Mouse (Mus musculus) lung, adult 2 months (tissue): ENCODE data around the gene Best3. TPM values are rescaled to one million over a fixed set of nuclear protein-coding genes. Genes with fewer than 3 reads are reported as not detected.

Source experiments
- DNase-seq: peaks from one replicate; pipeline ENCODE4 v3.0.0; 2022
- H3K4me1 ChIP-seq: fragments of 200-500 bp; 2 replicates; pipeline ENCODE4 v1.6.1; 2011; ENCODE audit warnings: low read length; ENCODE audit not compliant: control insufficient read depth, insufficient read depth
- H3K4me3 ChIP-seq: fragments of 200-500 bp; replicated peaks from 2 replicates; pipeline ENCODE3; 2011; ENCODE audit warnings: low read depth, mild to moderate bottlenecking, control low read depth, low read length; ENCODE audit errors: extremely low read depth
- CTCF ChIP-seq: fragments of 200-500 bp; IDR thresholded peaks from 2 replicates; pipeline ENCODE4 v1.5.1; 2011; ENCODE audit warnings: mild to moderate bottlenecking, low read length, control low read depth; ENCODE audit not compliant: insufficient read depth
- POLR2A ChIP-seq: fragments of 200-500 bp; IDR thresholded peaks from 2 replicates; pipeline ENCODE4 v1.6.1; 2011; ENCODE audit warnings: low read depth, mild to moderate bottlenecking, control low read depth, low read length, borderline replicate concordance; ENCODE audit errors: extremely low read depth
- WGBS: fragments of 180-500 bp; shearing (Covaris S2); methylation state at CpG from one replicate; pipeline ENCODE4 v1.1.7; 2018; 5-methylcytosine and 5-hydroxymethylcytosine counted together
- polyA plus RNA-seq: library from polyadenylated mRNA; depleted of rRNA; stranded (reverse); fragments of >200 nt; gene quantifications from 2 replicates; pipeline ENCODE4 v1.2.3, GENCODE M21; 2012

Gene Best3
- polyA plus RNA-seq, 1 experiment = 3.4 TPM

DNA sequence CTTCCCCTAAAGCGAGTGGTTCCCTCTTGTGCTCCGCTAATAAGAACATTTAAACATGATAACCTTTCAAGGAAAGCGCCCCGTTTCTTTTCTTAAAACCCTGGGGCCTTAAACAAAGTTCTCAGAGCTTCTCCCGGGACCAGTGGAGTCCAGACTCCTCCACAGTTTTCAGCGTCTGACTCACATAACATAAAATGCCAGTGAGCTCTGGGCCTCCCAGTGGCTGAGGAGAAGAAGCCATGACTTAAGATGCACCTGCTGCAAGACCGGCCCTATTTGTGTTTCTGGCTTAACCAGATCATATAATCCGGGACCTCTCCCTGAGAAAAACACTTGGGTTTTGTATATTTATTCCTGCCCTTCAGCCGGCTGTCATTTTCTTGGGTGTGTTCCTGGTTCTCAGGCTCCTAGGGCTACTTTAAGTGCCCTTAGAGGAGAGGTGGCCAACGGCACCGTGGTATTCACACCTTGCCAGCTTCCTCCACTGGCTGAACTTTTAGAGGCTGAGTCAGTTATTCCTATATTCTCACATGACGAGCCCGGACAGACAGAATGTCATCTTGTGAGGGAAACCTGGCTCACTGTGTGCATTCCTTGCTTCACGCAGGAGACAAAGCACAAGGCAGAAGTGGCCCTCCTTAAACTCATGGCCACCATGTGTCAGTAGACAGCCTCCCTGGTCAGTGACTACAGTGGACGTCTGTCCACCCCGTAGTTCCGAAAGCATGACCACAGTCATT lies 12.8 kb downstream of the Best3 start:
- Histone ChIP-seq H3K4me3 (no peak overlapping the region), H3K4me1 (no peaks in the 10 kb centered on the region)
- WGBS = 72% methylated on average over 17 of the region's 17 CpGs
- no peak for DNase-seq
- TF ChIP-seq POLR2A (no peak), CTCF (no peak)

- no peak for DNase-seq
- Histone ChIP-seq H3K4me3 (no peak overlapping the region), H3K4me1 (no peaks in the 10 kb centered on the region)
- TF ChIP-seq CTCF = no peak
- no peak for TF ChIP-seq POLR2A
- WGBS = 45% methylated on average over 12 of the region's 12 CpGs
Observed at GRCm38 (mm10) chr10:117000975-117001374, 14.9 kb downstream of the Best3 start.

DNA sequence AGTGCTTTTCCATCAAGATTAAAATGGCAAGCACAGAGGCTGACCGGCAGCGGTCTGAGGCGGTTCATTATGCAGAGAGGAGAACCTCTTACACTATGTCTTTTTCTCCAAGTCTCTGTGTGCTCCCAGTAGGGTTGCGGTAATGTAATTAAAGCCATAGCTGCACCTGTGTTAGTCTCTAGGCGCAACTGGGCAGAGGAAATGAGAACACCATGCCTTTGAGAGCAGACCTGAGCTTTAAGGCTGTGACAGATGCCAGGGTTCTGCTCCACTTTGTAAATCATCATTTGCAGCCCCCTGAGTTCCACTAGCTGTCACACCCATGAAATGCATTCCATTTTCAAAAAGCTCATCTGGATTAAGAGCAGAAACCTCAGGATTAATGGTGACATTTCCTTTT lies 18.6 kb downstream of the Best3 start:
- no peak for TF ChIP-seq POLR2A
- TF ChIP-seq CTCF = no peak
- Histone ChIP-seq H3K4me1 (no peaks in the 10 kb centered on the region), H3K4me3 (no peak overlapping the region)
- WGBS = 77% methylated on average over 5 of the region's 5 CpGs
- no peak for DNase-seq

GRCm38 (mm10) chr10:117005707-117006464 lies 19.8 kb downstream of the Best3 start:
- whole genome bisulfite sequencing = 68% methylated on average over 12 of the region's 12 CpGs
- no peak overlapping the region for H3K4me3 ChIP-seq
- TF ChIP-seq POLR2A (no peak), CTCF (no peak)
- H3K4me1 ChIP-seq = no peaks in the 10 kb centered on the region
- DNase-seq = no peak

DNA sequence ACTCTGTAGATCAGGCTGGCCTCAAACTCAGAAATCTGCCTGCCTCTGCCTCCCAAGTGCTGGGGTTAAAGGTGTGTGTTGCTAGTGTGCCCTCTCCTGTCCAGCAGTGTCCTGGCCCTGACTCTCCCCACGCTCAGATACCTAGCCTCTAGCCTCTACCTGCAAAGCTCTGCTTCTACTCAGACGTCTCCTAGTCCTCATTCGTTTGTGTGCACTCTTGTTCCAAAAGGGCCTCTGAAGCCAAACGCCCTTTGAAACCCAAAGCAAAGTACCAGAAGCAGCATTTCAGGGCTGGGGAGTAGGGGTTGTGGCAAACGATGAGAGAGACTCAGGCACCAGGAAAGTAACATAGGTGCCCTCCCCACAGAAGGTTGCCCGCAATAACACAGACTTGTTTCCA lies 23.6 kb downstream of the Best3 start:
- Histone ChIP-seq H3K4me3 (no peak overlapping the region), H3K4me1 (0 out of 2 replicates have a peak, but pooled peaks cover 4% of the 10 kb centered on the region)
- 84% methylated on average over 6 of the region's 6 CpGs for WGBS
- no peak for TF ChIP-seq POLR2A
- no peak for TF ChIP-seq CTCF
- no peak for DNase-seq

DNA sequence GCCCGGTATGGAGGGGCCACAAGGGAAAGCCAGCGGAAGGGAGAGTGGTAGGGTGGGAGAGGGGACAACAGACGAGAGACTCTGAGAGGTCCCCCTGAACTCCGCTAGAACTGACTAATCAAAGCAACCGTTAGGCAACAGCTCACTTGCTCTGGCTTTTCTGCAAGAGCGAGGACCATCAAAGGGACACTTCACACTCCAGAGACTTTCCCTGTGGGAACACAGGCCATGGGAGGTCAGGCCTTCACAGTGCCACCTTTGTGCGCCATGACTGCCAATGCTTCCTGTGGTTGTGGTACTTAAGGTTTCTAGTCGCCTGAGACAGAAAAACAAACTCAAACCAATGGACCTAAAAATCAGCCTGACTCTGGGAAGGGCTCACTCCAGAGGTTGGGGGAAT lies 24.9 kb downstream of the Best3 start:
- WGBS = 79% methylated on average over 8 of the region's 8 CpGs
- no peak for DNase-seq
- Histone ChIP-seq H3K4me1 (0 out of 2 replicates have a peak, but pooled peaks cover 4% of the 10 kb centered on the region), H3K4me3 (no peak overlapping the region)
- TF ChIP-seq CTCF (no peak), POLR2A (no peak)

- H3K4me3 ChIP-seq = no peak overlapping the region
- TF ChIP-seq POLR2A = no peak
- 0 out of 2 replicates have a peak, but pooled peaks have one; percentile 10 for TF ChIP-seq CTCF
- H3K4me1 ChIP-seq = 0 out of 2 replicates have a peak, but pooled peaks cover 4% of the 10 kb centered on the region
- no peak for DNase-seq
- WGBS = 6% methylated on average over 12 of the region's 12 CpGs
Observed at GRCm38 (mm10) chr10:117013689-117014390, 27.7 kb downstream of the Best3 start.

- DNase-seq = no peak
- 45% methylated on average over 5 of the region's 5 CpGs for WGBS
- Histone ChIP-seq H3K4me1 (0 out of 2 replicates have a peak, but pooled peaks cover 4% of the 10 kb centered on the region), H3K4me3 (no peak overlapping the region)
- TF ChIP-seq POLR2A = no peak
- no peak for TF ChIP-seq CTCF
Observed at GRCm38 (mm10) chr10:117014565-117014964, 28.5 kb downstream of the Best3 start.

DNA sequence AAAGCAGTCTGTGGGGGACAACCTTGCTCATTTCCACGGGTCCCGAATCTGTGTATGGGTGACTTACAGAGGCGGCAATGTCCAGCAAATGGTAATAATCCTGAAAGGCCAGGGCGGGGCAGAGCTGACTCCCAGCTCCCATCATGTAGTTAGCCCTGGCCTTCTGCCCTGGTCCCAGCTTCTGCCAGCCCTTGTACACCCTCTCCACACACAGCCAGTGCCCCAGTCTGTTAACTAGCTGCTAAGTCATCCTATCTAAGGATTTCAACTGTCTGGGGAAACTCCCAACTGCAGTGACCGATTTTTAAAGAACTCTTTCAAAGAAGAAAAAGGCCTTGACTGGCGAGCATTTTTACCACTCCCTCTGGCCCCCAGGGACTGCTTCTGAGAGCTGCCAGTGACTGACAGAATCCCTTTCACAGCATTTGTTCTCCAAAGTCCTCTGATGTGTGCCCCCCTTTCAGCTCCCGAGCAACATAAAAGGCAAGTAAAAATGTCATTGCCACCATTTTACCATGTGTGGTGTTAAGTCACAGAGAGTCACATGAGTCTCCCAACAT lies 32.2 kb downstream of the Best3 start:
- DNase-seq = no peak
- H3K4me3 ChIP-seq = no peak overlapping the region
- no peak for TF ChIP-seq CTCF
- no peak for TF ChIP-seq POLR2A
- 68% methylated on average over 7 of the region's 7 CpGs for WGBS
- 0 out of 2 replicates have a peak, but pooled peaks cover 4% of the 10 kb centered on the region for H3K4me1 ChIP-seq
